Mouse (Mus musculus): ENCODE measurements around the gene Abhd16b. TPM values are rescaled to one million over a fixed set of nuclear protein-coding genes. Genes with fewer than 3 reads are reported as not detected.
A peak's percentile ranks its signal among the peaks of the same experiment; 100 is the strongest.
"Not testable (repeated sequence)": the region's sequence is repeated elsewhere in the genome, so short reads cannot be mapped to it uniquely, and the experiment has no call there.

Abhd16b gene
- polyA plus RNA-seq, 2 experiments: 0.01 TPM; not detected in 1

DNA sequence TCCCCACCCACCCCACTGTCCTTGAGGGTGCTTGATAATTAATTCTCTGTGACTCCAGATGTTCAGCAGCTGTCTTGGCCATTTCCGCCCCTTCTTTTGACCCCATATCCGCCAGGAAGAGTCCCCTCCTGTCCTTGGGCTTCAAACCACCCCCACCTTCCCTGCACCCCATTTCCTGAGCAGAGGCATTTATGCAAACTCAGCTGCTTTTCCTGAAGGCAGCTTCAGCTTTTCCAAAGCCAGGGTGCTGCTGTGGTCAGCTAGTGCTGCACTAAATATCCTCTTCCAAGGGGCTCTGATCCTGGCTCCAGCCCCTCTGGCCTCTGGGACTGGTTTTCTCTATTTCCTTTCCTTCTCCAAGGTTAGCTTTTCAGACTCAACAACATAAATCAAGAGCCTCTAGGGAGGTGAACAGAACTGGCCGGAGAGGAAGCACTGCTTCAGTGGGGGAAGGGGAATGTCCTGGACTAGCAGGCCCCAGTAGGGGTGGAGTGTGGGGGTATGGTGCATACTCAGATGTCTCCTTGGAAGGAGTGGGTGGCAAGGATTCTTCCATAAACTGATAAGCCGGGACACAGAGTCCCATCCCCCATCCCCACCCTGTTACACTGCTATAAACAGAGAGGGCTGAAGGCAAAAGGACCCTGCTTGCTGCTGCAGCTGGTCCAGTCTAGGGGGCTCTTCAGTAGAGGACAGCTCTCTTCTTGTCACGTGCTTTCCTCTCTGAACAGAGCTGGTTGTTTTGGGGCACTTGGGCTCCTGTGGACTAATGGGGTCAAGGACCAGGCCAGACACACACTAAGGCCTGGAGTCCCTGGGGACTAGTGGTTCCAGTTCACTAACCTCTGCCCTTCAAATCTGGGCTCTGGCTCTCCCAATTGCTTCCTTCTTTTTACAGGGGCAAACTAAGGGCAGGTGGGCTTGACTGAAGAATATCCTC, 5.4 kb upstream of the Abhd16b start:
- 33% methylated on average over 5 of the region's 5 CpGs for WGBS (ENCODE audit: insufficient replicate concordance)
- no peaks in the 10 kb centered on the region for H3K27me3 ChIP-seq (ENCODE audit: control insufficient read depth, insufficient read depth, low read length)
- TF ChIP-seq CTCF (IDR thresholded peaks at IDR 0.05; ENCODE audit: low read depth) (no peak), EP300 (IDR thresholded peaks at IDR 0.05; ENCODE audit: low read depth) (no peak)
- no peak overlapping the region for H3K27ac ChIP-seq
- no peak overlapping the region for H3K4me2 ChIP-seq (ENCODE audit: low read depth)
- no peaks in the 10 kb centered on the region for H3K9me3 ChIP-seq (ENCODE audit: control insufficient read depth, low read length)
- DNase-seq (ENCODE audit: low read depth in 3 of 3, low spot score in 3 of 3) (no peak), ATAC-seq (ENCODE audit: insufficient read depth) (peak; percentile 53)
- H3K36me3 ChIP-seq (replicated peaks; ENCODE audit: control insufficient read depth, insufficient read depth, low read depth): no peaks in the 10 kb centered on the region
- peaks cover 9 to 42% of the 10 kb centered on the region in 2 experiments for H3K4me1 ChIP-seq (replicated peaks; ENCODE audit: control insufficient read depth in 2 of 2, insufficient read depth in 2 of 2, low read length in 1 of 2)
- H3K9ac ChIP-seq (replicated peaks): no peak overlapping the region
- no peak overlapping the region for H3K4me3 ChIP-seq (ENCODE audit: insufficient read depth in 1 of 2, low read depth in 2 of 2, low read length in 2 of 2)

DNA sequence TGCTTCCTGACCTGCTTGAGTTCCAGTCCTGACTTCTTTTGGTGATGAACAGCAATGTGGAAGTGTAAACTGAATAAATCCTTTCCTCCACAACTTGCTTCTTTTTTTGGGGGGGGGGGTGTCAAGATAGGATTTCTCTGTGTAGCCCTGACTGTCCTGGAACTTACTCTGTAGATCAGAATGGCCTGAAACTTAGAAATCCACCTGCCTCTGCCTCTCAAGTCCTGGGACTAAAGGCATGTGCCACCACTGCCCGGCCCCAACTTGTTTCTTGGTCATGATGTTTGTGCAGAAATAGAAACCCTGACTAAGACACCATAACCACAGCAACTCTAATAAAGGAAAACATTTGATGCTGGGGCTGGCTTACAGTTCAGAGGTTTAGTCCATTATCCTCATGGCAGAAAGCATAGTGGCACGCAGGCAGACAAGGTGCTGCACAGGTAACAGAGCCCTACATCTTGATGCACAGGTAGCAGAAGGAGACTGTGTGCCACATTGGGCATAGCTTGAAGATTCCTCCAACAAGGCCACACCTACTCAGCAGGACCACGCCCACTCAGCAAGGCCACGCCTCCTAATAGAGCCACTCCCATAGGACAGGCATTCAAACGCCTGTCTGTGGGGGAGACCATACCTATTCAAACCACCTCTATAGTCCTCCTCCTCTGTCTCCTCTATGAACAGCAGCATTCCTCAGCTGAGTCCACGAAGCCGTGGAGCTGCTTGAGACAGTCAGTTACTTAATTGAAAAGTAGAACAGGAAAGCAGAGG, 1.4 kb upstream of the Abhd16b start:
- H3K9ac ChIP-seq (replicated peaks): no peak overlapping the region
- WGBS (ENCODE audit: insufficient replicate concordance): 14% methylated on average over 7 of the region's 7 CpGs
- H3K4me1 ChIP-seq (replicated peaks; ENCODE audit: control insufficient read depth in 2 of 2, insufficient read depth in 2 of 2, low read length in 1 of 2): peaks cover 6 to 25% of the 10 kb centered on the region in 2 experiments
- H3K36me3 ChIP-seq (replicated peaks; ENCODE audit: control insufficient read depth, insufficient read depth, low read depth): no peaks in the 10 kb centered on the region
- TF ChIP-seq EP300 (IDR thresholded peaks at IDR 0.05; ENCODE audit: low read depth) (no peak), CTCF (IDR thresholded peaks at IDR 0.05; ENCODE audit: low read depth) (no peak)
- no peak overlapping the region for H3K4me3 ChIP-seq (ENCODE audit: insufficient read depth in 1 of 2, low read depth in 2 of 2, low read length in 2 of 2)
- H3K27ac ChIP-seq: no peak overlapping the region
- DNase-seq (ENCODE audit: low read depth in 3 of 3, low spot score in 3 of 3): peak; percentile 67 to 75 (median 69)
- H3K9me3 ChIP-seq (ENCODE audit: control insufficient read depth, low read length): no peaks in the 10 kb centered on the region
- ATAC-seq (ENCODE audit: insufficient read depth): peak; percentile 44
- H3K27me3 ChIP-seq (ENCODE audit: control insufficient read depth, insufficient read depth, low read length): no peaks in the 10 kb centered on the region
- H3K4me2 ChIP-seq (ENCODE audit: low read depth): peak overlapping the region; percentile 28

- H3K4me3 ChIP-seq (ENCODE audit: insufficient read depth in 1 of 2, low read depth in 2 of 2, low read length in 2 of 2): no peak overlapping the region
- DNase-seq (ENCODE audit: low read depth in 3 of 3, low spot score in 3 of 3) (no peak), ATAC-seq (ENCODE audit: insufficient read depth) (no peak)
- H3K4me1 ChIP-seq (replicated peaks; ENCODE audit: control insufficient read depth in 2 of 2, insufficient read depth in 2 of 2, low read length in 1 of 2): peaks cover 3 to 20% of the 10 kb centered on the region in 2 experiments
- WGBS (ENCODE audit: insufficient replicate concordance): 33% methylated on average over 3 of the region's 3 CpGs
- no peaks in the 10 kb centered on the region for H3K9me3 ChIP-seq (ENCODE audit: control insufficient read depth, low read length)
- H3K36me3 ChIP-seq (replicated peaks; ENCODE audit: control insufficient read depth, insufficient read depth, low read depth): no peaks in the 10 kb centered on the region
- H3K27me3 ChIP-seq (ENCODE audit: control insufficient read depth, insufficient read depth, low read length): no peaks in the 10 kb centered on the region
- TF ChIP-seq EP300 (IDR thresholded peaks at IDR 0.05; ENCODE audit: low read depth) (no peak), CTCF (IDR thresholded peaks at IDR 0.05; ENCODE audit: low read depth) (no peak)
- no peak overlapping the region for H3K9ac ChIP-seq (replicated peaks)
- H3K4me2 ChIP-seq (ENCODE audit: low read depth): peak overlapping the region; percentile 28
- H3K27ac ChIP-seq: no peak overlapping the region
These were observed 800 bp upstream of the Abhd16b start for GRCm38 (mm10) chr2:181492206-181492605.

GRCm38 (mm10) chr2:181494266-181494945, 1.4 kb downstream of the Abhd16b start:
- no peak overlapping the region for H3K4me3 ChIP-seq (ENCODE audit: insufficient read depth in 1 of 2, low read depth in 2 of 2, low read length in 2 of 2)
- DNase-seq (ENCODE audit: low read depth in 3 of 3, low spot score in 3 of 3): no peak

GRCm38 (mm10) chr2:181495845-181496244, 2.8 kb downstream of the Abhd16b start:
- Histone ChIP-seq H3K27ac (peak overlapping the region; percentile 89; the same call in 1 of the 2 replicates), H3K36me3 (replicated peaks; ENCODE audit: control insufficient read depth, insufficient read depth, low read depth) (peaks cover 12% of the 10 kb centered on the region), H3K4me3 (ENCODE audit: insufficient read depth in 1 of 2, low read depth in 2 of 2, low read length in 2 of 2) (peak overlapping the region in 1 of 2 experiments; percentile 77; a peak in 1 of 4 replicates), H3K4me2 (ENCODE audit: low read depth) (peak overlapping the region; percentile 75), H3K4me1 (replicated peaks; ENCODE audit: control insufficient read depth in 2 of 2, insufficient read depth in 2 of 2, low read length in 1 of 2) (peaks cover 5 to 13% of the 10 kb centered on the region in 2 experiments)
- not testable (repeated sequence) for ATAC-seq (ENCODE audit: insufficient read depth); H3K9me3 ChIP-seq (ENCODE audit: control insufficient read depth, low read length); H3K27me3 ChIP-seq (ENCODE audit: control insufficient read depth, insufficient read depth, low read length); H3K9ac ChIP-seq (replicated peaks)
- peak in 1 of 3 experiments; percentile 44 for DNase-seq (ENCODE audit: low read depth in 3 of 3, low spot score in 3 of 3)
- 36% methylated on average over 8 of the region's 8 CpGs for WGBS (ENCODE audit: insufficient replicate concordance)

More at GRCm38 (mm10) chr2:181494266-181494945, 1.4 kb downstream of the Abhd16b start:
- no peak overlapping the region for H3K4me2 ChIP-seq (ENCODE audit: low read depth)
- 76% methylated on average over 26 of the region's 26 CpGs for WGBS (ENCODE audit: insufficient replicate concordance)
- no peak overlapping the region for H3K27ac ChIP-seq
- H3K4me1 ChIP-seq (replicated peaks; ENCODE audit: control insufficient read depth in 2 of 2, insufficient read depth in 2 of 2, low read length in 1 of 2): peaks cover 5 to 13% of the 10 kb centered on the region in 2 experiments
- no peak for ATAC-seq (ENCODE audit: insufficient read depth)
- H3K9ac ChIP-seq (replicated peaks): no peak overlapping the region
- TF ChIP-seq CTCF (IDR thresholded peaks at IDR 0.05; ENCODE audit: low read depth) (no peak), EP300 (IDR thresholded peaks at IDR 0.05; ENCODE audit: low read depth) (no peak)
- no peaks in the 10 kb centered on the region for H3K36me3 ChIP-seq (replicated peaks; ENCODE audit: control insufficient read depth, insufficient read depth, low read depth)
- H3K27me3 ChIP-seq (ENCODE audit: control insufficient read depth, insufficient read depth, low read length): no peaks in the 10 kb centered on the region
- no peaks in the 10 kb centered on the region for H3K9me3 ChIP-seq (ENCODE audit: control insufficient read depth, low read length)
